Mouse (Mus musculus): ENCODE data around the gene Apex1. TPM values are rescaled to one million over a fixed set of nuclear protein-coding genes. Genes with fewer than 3 reads are reported as not detected.
"Not testable (repeated sequence)": the region's sequence is repeated elsewhere in the genome, so short reads cannot be mapped to it uniquely, and the experiment has no call there.

Apex1 gene
- polyA plus RNA-seq, 1 experiment from 2014 or later = 126 TPM

- WGBS = 17% methylated on average over 19 of the region's 19 CpGs
- Histone ChIP-seq H3K27ac (ENCODE audit: low read length) (no peak overlapping the region), H3K9me3 (replicated peaks; ENCODE audit: control insufficient read depth, low read length) (no peaks in the 10 kb centered on the region), H3K4me1 (ENCODE audit: control insufficient read depth, insufficient read depth, low read length) (peaks cover 10% of the 10 kb centered on the region), H3K27me3 (ENCODE audit: control insufficient read depth, insufficient read depth, low read length) (peaks cover 6% of the 10 kb centered on the region), H3K4me3 (ENCODE audit: low read length) (peak overlapping the region; percentile 55), H3K36me3 (ENCODE audit: control insufficient read depth, insufficient read depth) (no peaks in the 10 kb centered on the region), H3K4me2 (ENCODE audit: low read depth, low read length) (peak overlapping the region; percentile 86), H3K9ac (ENCODE audit: low read length) (peak overlapping the region; percentile 61)
- ATAC-seq (replicated peaks; ENCODE audit: extremely low read depth, insufficient read depth, low FRiP score) = no peak; the same call in 1 of the 2 replicates
These were observed 28.6 kb upstream of the Apex1 start for GRCm38 (mm10) chr14:50895985-50896746.

GRCm38 (mm10) chr14:50896747-50897373, 27.9 kb upstream of the Apex1 start:
- no peak overlapping the region for H3K27ac ChIP-seq (ENCODE audit: low read length)
- peaks cover 10% of the 10 kb centered on the region for H3K4me1 ChIP-seq (ENCODE audit: control insufficient read depth, insufficient read depth, low read length)
- H3K4me2 ChIP-seq (ENCODE audit: low read depth, low read length) = peak overlapping the region; percentile 86
- no peaks in the 10 kb centered on the region for H3K9me3 ChIP-seq (replicated peaks; ENCODE audit: control insufficient read depth, low read length)
- ATAC-seq (replicated peaks; ENCODE audit: extremely low read depth, insufficient read depth, low FRiP score) = no peak
- H3K9ac ChIP-seq (ENCODE audit: low read length) = peak overlapping the region; percentile 61
- H3K4me3 ChIP-seq (ENCODE audit: low read length) = peak overlapping the region; percentile 55
- WGBS = 19% methylated on average over 23 of the region's 23 CpGs
- peaks cover 6% of the 10 kb centered on the region for H3K27me3 ChIP-seq (ENCODE audit: control insufficient read depth, insufficient read depth, low read length)
- H3K36me3 ChIP-seq (ENCODE audit: control insufficient read depth, insufficient read depth) = no peaks in the 10 kb centered on the region

- H3K9ac ChIP-seq (ENCODE audit: low read length) = peak within 1 kb of the TSS; percentile 61
- WGBS = 29% methylated on average over 7 of the region's 7 CpGs
These were observed 27.4 kb upstream of the Apex1 start, which contains the start of gene Klhl33 for GRCm38 (mm10) chr14:50897374-50897765. Gene Klhl33, minus strand, starts transcription at chr14:50897507.

GRCm38 (mm10) chr14:50897992-50898391, 26.8 kb upstream of the Apex1 start:
- not testable (repeated sequence) for ATAC-seq (replicated peaks; ENCODE audit: extremely low read depth, insufficient read depth, low FRiP score); H3K4me3 ChIP-seq (ENCODE audit: low read length); H3K36me3 ChIP-seq (ENCODE audit: control insufficient read depth, insufficient read depth); H3K27me3 ChIP-seq (ENCODE audit: control insufficient read depth, insufficient read depth, low read length); H3K4me1 ChIP-seq (ENCODE audit: control insufficient read depth, insufficient read depth, low read length); H3K4me2 ChIP-seq (ENCODE audit: low read depth, low read length); H3K9me3 ChIP-seq (replicated peaks; ENCODE audit: control insufficient read depth, low read length); H3K9ac ChIP-seq (ENCODE audit: low read length); H3K27ac ChIP-seq (ENCODE audit: low read length)
- 88% methylated on average over 2 of the region's 2 CpGs for WGBS

More at GRCm38 (mm10) chr14:50897374-50897765, 27.4 kb upstream of the Apex1 start, which contains the start of gene Klhl33:
- Histone ChIP-seq H3K4me1 (ENCODE audit: control insufficient read depth, insufficient read depth, low read length) (peaks cover 10% of the 10 kb centered on the region), H3K4me3 (ENCODE audit: low read length) (peak within 1 kb of the TSS; percentile 55), H3K27me3 (ENCODE audit: control insufficient read depth, insufficient read depth, low read length) (peaks cover 6% of the 10 kb centered on the region), H3K27ac (ENCODE audit: low read length) (no peak within 1 kb of the TSS), H3K9me3 (replicated peaks; ENCODE audit: control insufficient read depth, low read length) (no peaks in the 10 kb centered on the region), H3K4me2 (ENCODE audit: low read depth, low read length) (peak within 1 kb of the TSS; percentile 86), H3K36me3 (ENCODE audit: control insufficient read depth, insufficient read depth) (no peaks in the 10 kb centered on the region)
- ATAC-seq (replicated peaks; ENCODE audit: extremely low read depth, insufficient read depth, low FRiP score) = no peak

GRCm38 (mm10) chr14:50903973-50904827, 20.6 kb upstream of the Apex1 start:
- H3K36me3 ChIP-seq (ENCODE audit: control insufficient read depth, insufficient read depth) = no peaks in the 10 kb centered on the region
- WGBS = 6% methylated on average over 26 of the region's 26 CpGs
- peak overlapping the region; percentile 68 for H3K9ac ChIP-seq (ENCODE audit: low read length)
- H3K4me2 ChIP-seq (ENCODE audit: low read depth, low read length) = peak overlapping the region; percentile 85
- peak overlapping the region; percentile 57 for H3K4me3 ChIP-seq (ENCODE audit: low read length)
- no peak overlapping the region; the same call in 1 of the 2 replicates for H3K27ac ChIP-seq (ENCODE audit: low read length)
- no peaks in the 10 kb centered on the region for H3K27me3 ChIP-seq (ENCODE audit: control insufficient read depth, insufficient read depth, low read length)
- H3K4me1 ChIP-seq (ENCODE audit: control insufficient read depth, insufficient read depth, low read length) = peaks cover 3% of the 10 kb centered on the region; the same call in 1 of the 2 replicates
- no peaks in the 10 kb centered on the region for H3K9me3 ChIP-seq (replicated peaks; ENCODE audit: control insufficient read depth, low read length)
- peak; percentile 71 for ATAC-seq (replicated peaks; ENCODE audit: extremely low read depth, insufficient read depth, low FRiP score)

- Histone ChIP-seq H3K4me1 (ENCODE audit: control insufficient read depth, insufficient read depth, low read length) (peaks cover 3% of the 10 kb centered on the region; the same call in 1 of the 2 replicates), H3K27ac (ENCODE audit: low read length) (no peak overlapping the region), H3K27me3 (ENCODE audit: control insufficient read depth, insufficient read depth, low read length) (no peaks in the 10 kb centered on the region), H3K9ac (ENCODE audit: low read length) (no peak overlapping the region), H3K4me3 (ENCODE audit: low read length) (no peak overlapping the region), H3K9me3 (replicated peaks; ENCODE audit: control insufficient read depth, low read length) (no peaks in the 10 kb centered on the region), H3K4me2 (ENCODE audit: low read depth, low read length) (no peak overlapping the region), H3K36me3 (ENCODE audit: control insufficient read depth, insufficient read depth) (no peaks in the 10 kb centered on the region)
- ATAC-seq (replicated peaks; ENCODE audit: extremely low read depth, insufficient read depth, low FRiP score) = no peak
- 83% methylated on average over 4 of the region's 4 CpGs for WGBS
These were observed 20.0 kb upstream of the Apex1 start for GRCm38 (mm10) chr14:50904828-50905129.

GRCm38 (mm10) chr14:50905327-50905726, 19.4 kb upstream of the Apex1 start:
- ATAC-seq (replicated peaks; ENCODE audit: extremely low read depth, insufficient read depth, low FRiP score); H3K27ac ChIP-seq (ENCODE audit: low read length); H3K27me3 ChIP-seq (ENCODE audit: control insufficient read depth, insufficient read depth, low read length); H3K4me3 ChIP-seq (ENCODE audit: low read length); H3K4me1 ChIP-seq (ENCODE audit: control insufficient read depth, insufficient read depth, low read length); H3K9ac ChIP-seq (ENCODE audit: low read length); H3K36me3 ChIP-seq (ENCODE audit: control insufficient read depth, insufficient read depth); H3K9me3 ChIP-seq (replicated peaks; ENCODE audit: control insufficient read depth, low read length); H3K4me2 ChIP-seq (ENCODE audit: low read depth, low read length): not testable (repeated sequence)

- no peak for ATAC-seq (replicated peaks; ENCODE audit: extremely low read depth, insufficient read depth, low FRiP score)
- Histone ChIP-seq H3K9ac (ENCODE audit: low read length) (no peak overlapping the region), H3K27me3 (ENCODE audit: control insufficient read depth, insufficient read depth, low read length) (no peaks in the 10 kb centered on the region), H3K9me3 (replicated peaks; ENCODE audit: control insufficient read depth, low read length) (no peaks in the 10 kb centered on the region), H3K4me2 (ENCODE audit: low read depth, low read length) (no peak overlapping the region), H3K36me3 (ENCODE audit: control insufficient read depth, insufficient read depth) (peaks cover 3% of the 10 kb centered on the region), H3K4me3 (ENCODE audit: low read length) (no peak overlapping the region), H3K4me1 (ENCODE audit: control insufficient read depth, insufficient read depth, low read length) (peaks cover 3% of the 10 kb centered on the region; the same call in 1 of the 2 replicates), H3K27ac (ENCODE audit: low read length) (no peak overlapping the region)
- WGBS = 74% methylated on average over 4 of the region's 4 CpGs
These were observed 16.6 kb upstream of the Apex1 start for GRCm38 (mm10) chr14:50908126-50908525.

Measured in heart, embryonic 16.5 days (tissue).